Comparison of ENCODE assay signal across 9 mouse cellular contexts in the genomic region with DNA sequence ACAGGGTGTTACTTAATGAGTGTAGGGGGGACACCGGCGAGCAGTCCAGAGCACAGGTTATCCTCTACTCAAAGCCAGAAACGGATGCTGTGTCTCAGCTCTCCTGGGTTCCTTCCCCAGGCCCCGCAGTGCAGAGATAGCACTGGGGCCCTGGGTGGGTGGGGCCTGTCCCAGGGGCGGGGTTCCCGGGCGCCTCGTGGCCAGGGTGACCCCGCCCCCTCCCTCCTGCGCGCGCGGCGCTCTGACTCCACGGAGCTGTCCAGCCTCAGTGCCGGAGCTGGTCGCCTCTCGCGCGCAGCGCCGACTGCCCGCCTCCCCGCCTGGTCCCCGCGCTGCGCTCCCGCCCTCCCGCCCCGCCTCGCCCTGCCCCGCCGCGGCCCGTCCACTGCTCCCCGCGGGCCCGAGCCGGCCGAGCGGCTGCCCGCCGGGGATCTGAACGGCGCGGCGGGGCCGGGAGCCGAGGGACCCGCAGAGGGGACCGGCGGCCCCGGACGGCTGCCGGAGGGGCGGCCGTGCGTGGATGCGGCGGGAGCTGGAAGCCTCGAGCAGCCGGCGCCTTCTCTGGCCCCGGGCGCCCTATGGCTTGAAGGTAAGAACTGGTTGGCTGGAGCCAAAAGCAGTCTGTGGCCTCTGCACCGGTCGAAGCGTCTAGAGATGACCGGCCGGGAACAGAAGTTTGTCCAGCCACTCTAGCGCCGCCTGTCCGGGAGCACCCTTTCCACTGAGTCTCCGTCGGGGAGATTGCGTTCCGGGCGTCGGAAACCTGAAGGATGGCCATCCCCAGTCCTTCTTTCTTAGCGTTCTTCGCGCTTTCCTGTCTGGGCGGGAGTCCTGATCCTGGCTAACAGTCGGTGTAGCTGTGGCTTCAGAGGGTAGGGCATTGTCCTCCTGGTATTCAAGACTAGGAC. TPM values are rescaled to one million over a fixed set of nuclear protein-coding genes. Genes with fewer than 3 reads are reported as not detected.
DNase-seq lines count a peak whose midpoint lies in the region; ATAC-seq and TF ChIP-seq lines count a peak whose summit lies in the region.
"Had no signal": no experiment of that assay in that cellular context is flagged by ENCODE, and none has a peak within 500 bp of the region (broad histone marks: within the 10 kb centered on the region; RNA-seq: fewer than 3 reads in every experiment).

A gene (plus strand): TSS at position 492 of the 908 bp plus-strand sequence.

- H3K4me2 ChIP-seq in heart, embryonic 16.5 days (ENCODE audit: low read depth, low read length), result peak within 1 kb of the TSS; percentile 55
- peak within 1 kb of the TSS; percentile 85 for H3K4me2 ChIP-seq in neural tube, embryonic 13.5 days

- no peaks in the 10 kb centered on the region for H3K9me3 ChIP-seq in heart, embryonic 16.5 days (replicated peaks; ENCODE audit: control insufficient read depth, low read length)
- H3K9me3 ChIP-seq in neural tube, embryonic 13.5 days, result no peaks in the 10 kb centered on the region

- TF ChIP-seq CTCF in thymus, adult 2 months (IDR thresholded peaks at IDR 0.05; ENCODE audit: borderline replicate concordance, control insufficient read depth, extremely low read depth, insufficient read depth, low read length, poor library complexity), result no peak

- 11% methylated on average over 76 of the region's 84 CpGs for WGBS in thymus, adult 2 months
- 3% methylated on average over 60 of the region's 84 CpGs for WGBS in heart, embryonic 16.5 days
- 1% methylated on average over 78 of the region's 84 CpGs for WGBS in neural tube, embryonic 13.5 days

- H3K36me3 ChIP-seq in thymus, adult 2 months (ENCODE audit: control insufficient read depth, insufficient read depth, low read length), result no peaks in the 10 kb centered on the region
- no peaks in the 10 kb centered on the region for H3K36me3 ChIP-seq in heart, embryonic 16.5 days (ENCODE audit: control insufficient read depth, insufficient read depth)
- H3K36me3 ChIP-seq in neural tube, embryonic 13.5 days, result no peaks in the 10 kb centered on the region

- H3K27me3 ChIP-seq in thymus, adult 2 months (ENCODE audit: control insufficient read depth, insufficient read depth, low read length), result no peaks in the 10 kb centered on the region; the same call in 1 of the 2 replicates
- H3K27me3 ChIP-seq in heart, embryonic 16.5 days (ENCODE audit: control insufficient read depth, insufficient read depth, low read length), result peaks cover 37% of the 10 kb centered on the region
- peaks cover 67% of the 10 kb centered on the region for H3K27me3 ChIP-seq in neural tube, embryonic 13.5 days

- no peak within 1 kb of the TSS for H3K9ac ChIP-seq in heart, embryonic 16.5 days (ENCODE audit: low read length)
- H3K9ac ChIP-seq in neural tube, embryonic 13.5 days, result peak within 1 kb of the TSS; percentile 74

- H3K4me1 ChIP-seq in thymus, adult 2 months (replicated peaks; ENCODE audit: control insufficient read depth, insufficient read depth, low read length), result no peaks in the 10 kb centered on the region
- H3K4me1 ChIP-seq in heart, embryonic 16.5 days (ENCODE audit: control insufficient read depth, insufficient read depth, low read length), result 0 out of 2 replicates have a peak, but pooled peaks cover 4% of the 10 kb centered on the region
- peaks cover 27% of the 10 kb centered on the region for H3K4me1 ChIP-seq in neural tube, embryonic 13.5 days (replicated peaks)
- H3K4me1 ChIP-seq: megakaryocyte, embryonic 14.5 days had no signal

- H3K4me3 ChIP-seq in thymus, adult 2 months (ENCODE audit: control insufficient read depth, insufficient read depth, low read length), result no peak within 1 kb of the TSS
- peak within 1 kb of the TSS; percentile 32 for H3K4me3 ChIP-seq in heart, embryonic 16.5 days (ENCODE audit: low read length)
- peak within 1 kb of the TSS; percentile 52 for H3K4me3 ChIP-seq in neural tube, embryonic 13.5 days
- H3K4me3 ChIP-seq: megakaryocyte, embryonic 14.5 days had no signal

- no peak for TF ChIP-seq POLR2A in thymus, adult 2 months (IDR thresholded peaks at IDR 0.05; ENCODE audit: control insufficient read depth, extremely low read depth, insufficient read depth, low read length, poor library complexity)

- peak; percentile 34 for DNase-seq in thymus, postnatal 4 days
- no peak for DNase-seq in thymus, adult 2 months
- DNase-seq in cerebellum, postnatal 36 days, result peak; percentile 25 to 49
- peak; percentile 56 for DNase-seq in liver
- no peak for DNase-seq in frontal cortex, postnatal 25 days (ENCODE audit: low spot score in 2 of 2)
- no peak for DNase-seq in layer of hippocampus, adult 11-12 months (ENCODE audit: low spot score)

- no peak within 1 kb of the TSS for H3K27ac ChIP-seq in thymus, adult 2 months (ENCODE audit: control insufficient read depth, insufficient read depth, low read length)
- no peak within 1 kb of the TSS for H3K27ac ChIP-seq in heart, embryonic 16.5 days (ENCODE audit: low read length)
- H3K27ac ChIP-seq in neural tube, embryonic 13.5 days (replicated peaks), result no peak within 1 kb of the TSS

- ATAC-seq in heart, embryonic 16.5 days (replicated peaks; ENCODE audit: extremely low read depth, insufficient read depth, low FRiP score), result peak; percentile 52; the same call in 1 of the 2 replicates
- ATAC-seq in neural tube, embryonic 13.5 days (ENCODE audit: low read depth), result peak; percentile 90

RNA-seq across cellular contexts. Expression of the gene that starts here (rescaled TPM):
- polyA plus RNA-seq in thymus, adult 2 months (2012; rRNA removed), result 0.08 and 0.40 TPM in 2 replicates
- polyA plus RNA-seq in heart, embryonic 16.5 days (2015; fragmentation: Nextera tagmentation; extraction: Ambion mirVana), result 0.11 TPM in 2 replicates
- 3.0 and 3.3 TPM in 2 replicates for polyA plus RNA-seq in neural tube, embryonic 13.5 days (2015; fragmentation: Nextera tagmentation; extraction: Ambion mirVana)

Comparison
In these comparisons a context has a peak if more than half of its experiments do, and no peak if none do; other contexts are left out.
1. DNase-seq: peak in thymus, postnatal 4 days (single experiment), cerebellum, postnatal 36 days (2 of 2) and liver (single experiment); none in thymus, adult 2 months (single experiment), frontal cortex, postnatal 25 days (0 of 2) and layer of hippocampus, adult 11-12 months (single experiment).
2. Peak in ATAC-seq, H3K4me3 ChIP-seq and H3K4me2 ChIP-seq in heart, embryonic 16.5 days; RNA of the gene not detected or under 1 TPM.